Mouse (Mus musculus): ENCODE measurements around the gene Pkd2.
"Not testable (repeated sequence)": the region's sequence is repeated elsewhere in the genome, so short reads cannot be mapped to it uniquely, and the experiment has no call there.

Pkd2 gene

GRCm38 (mm10) chr5:104458832-104459705, at the start of gene Pkd2:
Pkd2 (plus strand) TSS chr5:104459450.
- DNase-seq: peak; percentile 66

- no peak for DNase-seq
Measured at GRCm38 (mm10) chr5:104415999-104416398, 43.3 kb upstream of the Pkd2 start.

- DNase-seq: no peak
Measured at GRCm38 (mm10) chr5:104417028-104417427, 42.2 kb upstream of the Pkd2 start.

- no peak for DNase-seq
Measured at GRCm38 (mm10) chr5:104417721-104418120, 41.5 kb upstream of the Pkd2 start.

- no peak for DNase-seq
Measured at GRCm38 (mm10) chr5:104422039-104422438, 37.2 kb upstream of the Pkd2 start.

- no peak for DNase-seq
Measured at GRCm38 (mm10) chr5:104423861-104424260, 35.4 kb upstream of the Pkd2 start.

GRCm38 (mm10) chr5:104425949-104426348, 33.3 kb upstream of the Pkd2 start:
- DNase-seq: no peak

- peak; percentile 15 for DNase-seq
Measured at GRCm38 (mm10) chr5:104432886-104433285, 26.4 kb upstream of the Pkd2 start.

GRCm38 (mm10) chr5:104433968-104434565, 25.2 kb upstream of the Pkd2 start:
- DNase-seq: no peak

GRCm38 (mm10) chr5:104434835-104435301, 24.4 kb upstream of the Pkd2 start, which contains the start of gene Spp1:
Spp1 (plus strand) TSS chr5:104435118.
- no peak for DNase-seq

- no peak for DNase-seq
Measured at GRCm38 (mm10) chr5:104436406-104437076, 22.7 kb upstream of the Pkd2 start.

GRCm38 (mm10) chr5:104442396-104442795, 16.9 kb upstream of the Pkd2 start:
- DNase-seq: no peak

GRCm38 (mm10) chr5:104442850-104443249, 16.4 kb upstream of the Pkd2 start:
- no peak for DNase-seq

GRCm38 (mm10) chr5:104446156-104446555, 13.1 kb upstream of the Pkd2 start:
- peak; percentile 43 for DNase-seq

- DNase-seq: not testable (repeated sequence)
Measured at GRCm38 (mm10) chr5:104448346-104448745, 10.9 kb upstream of the Pkd2 start.

GRCm38 (mm10) chr5:104449491-104449890, 9.8 kb upstream of the Pkd2 start:
- DNase-seq: no peak

GRCm38 (mm10) chr5:104453075-104453474, 6.2 kb upstream of the Pkd2 start:
- DNase-seq: no peak

- DNase-seq: no peak
Measured at GRCm38 (mm10) chr5:104454564-104454963, 4.7 kb upstream of the Pkd2 start.

- peak; percentile 71 for DNase-seq
Measured at GRCm38 (mm10) chr5:104459706-104460455, 631 bp downstream of the Pkd2 start.

GRCm38 (mm10) chr5:104460456-104460838, 1.2 kb downstream of the Pkd2 start:
- no peak for DNase-seq

- DNase-seq: no peak
Measured at GRCm38 (mm10) chr5:104460856-104461255, 1.6 kb downstream of the Pkd2 start.

GRCm38 (mm10) chr5:104465279-104465678, 6.0 kb downstream of the Pkd2 start:
- no peak for DNase-seq

GRCm38 (mm10) chr5:104465731-104466130, 6.5 kb downstream of the Pkd2 start:
- DNase-seq: peak; percentile 39

Data from right cerebral cortex, postnatal 4 days (tissue).